Mouse (Mus musculus): ENCODE results near the gene Agtrap. TPM values are rescaled to one million over a fixed set of nuclear protein-coding genes. Genes with fewer than 3 reads are reported as not detected.
"Not testable (repeated sequence)": the region's sequence is repeated elsewhere in the genome, so short reads cannot be mapped to it uniquely, and the experiment has no call there.

Agtrap gene
- total RNA-seq, 2 experiments from 2014 or later = 76.6 to 96.6 TPM

DNA sequence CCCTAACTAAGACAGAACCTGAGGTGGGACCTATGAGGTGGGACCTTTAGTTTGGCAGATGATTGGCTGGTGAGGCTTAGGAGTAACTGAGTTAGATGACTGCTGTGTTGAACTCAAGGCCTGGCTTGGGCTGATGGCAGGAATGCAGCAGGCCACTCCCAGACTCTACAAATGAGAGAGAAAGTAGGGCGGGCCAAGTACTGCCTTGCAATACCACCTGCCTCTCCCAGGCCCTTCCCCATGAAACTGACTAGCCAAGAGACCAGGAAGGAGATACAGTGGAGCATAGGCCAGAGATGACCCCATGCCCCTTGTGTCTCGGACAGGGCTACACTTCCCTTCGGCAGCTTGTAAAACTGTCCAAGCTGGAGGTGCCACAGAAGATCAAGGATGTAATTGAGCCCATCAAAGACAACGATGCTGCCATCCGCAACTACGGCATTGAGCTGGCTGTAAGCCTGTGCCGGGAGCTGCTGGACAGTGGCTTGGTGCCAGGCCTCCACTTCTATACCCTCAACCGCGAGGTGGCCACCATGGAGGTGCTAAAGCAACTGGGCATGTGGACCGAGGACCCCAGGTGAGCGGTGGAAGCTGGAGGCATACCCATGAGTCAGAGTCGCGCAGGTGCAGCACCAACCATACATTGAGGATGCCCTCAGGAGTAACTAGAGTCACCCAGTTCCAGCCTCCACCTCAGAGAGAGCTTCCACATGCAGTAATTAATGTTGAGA lies 36.6 kb downstream of the Agtrap start:
- no peak for DNase-seq

DNA sequence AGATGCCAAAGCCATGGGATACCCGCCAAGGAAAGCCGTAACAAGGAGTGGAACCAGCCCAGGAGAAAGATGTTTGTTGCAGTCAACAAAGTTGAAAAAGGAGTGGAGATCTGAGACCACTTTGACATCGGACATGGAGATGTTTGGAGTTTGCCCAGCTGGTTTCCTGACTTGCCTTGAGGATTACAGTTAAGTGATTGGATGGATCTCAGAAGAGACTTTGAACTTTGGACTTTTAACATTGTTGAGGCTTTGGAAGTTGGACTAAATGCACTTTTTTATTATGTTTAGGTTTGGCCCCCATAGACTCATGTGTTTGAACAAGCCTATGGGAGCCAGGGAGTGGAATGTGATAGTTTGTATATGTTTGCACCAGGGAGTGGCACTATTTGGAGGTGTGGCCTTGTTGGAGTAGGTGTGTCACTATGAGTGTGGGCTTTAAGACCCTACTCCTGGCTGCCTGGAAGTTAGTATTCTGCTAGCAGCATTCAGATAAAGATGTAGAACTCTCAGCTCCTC lies 37.4 kb downstream of the Agtrap start:
- not testable (repeated sequence) for DNase-seq

DNA sequence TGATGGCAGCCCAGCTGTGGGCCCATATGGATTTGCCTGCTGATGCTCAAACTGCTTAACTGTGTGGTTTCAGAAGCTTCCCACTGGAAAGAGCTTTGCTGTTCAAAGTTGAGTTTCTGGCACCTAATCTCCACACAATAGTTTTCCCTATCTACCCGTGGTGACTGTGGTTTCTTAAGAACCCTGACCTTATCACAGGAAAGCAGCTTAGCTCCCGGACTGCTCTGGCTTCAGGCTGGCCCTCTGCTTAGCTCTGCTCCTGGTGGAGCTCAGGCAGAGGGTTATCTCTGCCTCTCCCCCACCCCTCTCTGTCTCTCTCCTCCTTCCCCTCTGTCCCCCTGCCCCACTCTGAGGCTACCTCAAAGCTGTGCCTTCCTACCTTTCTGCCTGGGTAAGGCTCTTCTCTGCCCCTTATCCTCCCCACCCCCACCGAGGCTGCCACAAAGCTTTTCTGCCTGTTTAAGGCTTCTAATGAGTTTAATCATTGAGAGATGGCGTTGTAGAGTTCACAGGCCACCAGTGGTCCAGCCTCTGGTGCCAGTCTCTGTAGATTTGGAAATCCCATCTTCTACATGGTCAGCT lies 41.3 kb downstream of the Agtrap start:
- DNase-seq = no peak

DNA sequence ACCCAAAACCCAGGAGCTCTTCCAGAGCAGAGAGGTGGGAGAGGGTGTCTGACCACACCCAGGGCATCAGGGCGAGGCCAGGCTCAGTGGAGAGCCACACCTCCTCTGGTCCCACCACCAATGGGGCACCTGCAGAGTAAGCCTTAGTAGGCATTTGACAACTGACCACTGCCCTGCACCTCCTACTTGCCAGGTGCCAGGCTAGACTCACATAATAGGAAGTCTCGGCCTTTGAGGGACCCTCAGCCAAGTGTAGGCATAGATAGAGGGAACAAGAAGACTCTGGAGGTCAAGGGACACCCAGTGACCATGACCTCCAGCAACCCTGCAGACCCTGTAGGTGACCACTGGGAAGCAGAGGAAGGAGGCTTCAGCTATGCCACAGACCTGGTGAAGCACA lies 43.7 kb downstream of the Agtrap start:
- DNase-seq = no peak

DNA sequence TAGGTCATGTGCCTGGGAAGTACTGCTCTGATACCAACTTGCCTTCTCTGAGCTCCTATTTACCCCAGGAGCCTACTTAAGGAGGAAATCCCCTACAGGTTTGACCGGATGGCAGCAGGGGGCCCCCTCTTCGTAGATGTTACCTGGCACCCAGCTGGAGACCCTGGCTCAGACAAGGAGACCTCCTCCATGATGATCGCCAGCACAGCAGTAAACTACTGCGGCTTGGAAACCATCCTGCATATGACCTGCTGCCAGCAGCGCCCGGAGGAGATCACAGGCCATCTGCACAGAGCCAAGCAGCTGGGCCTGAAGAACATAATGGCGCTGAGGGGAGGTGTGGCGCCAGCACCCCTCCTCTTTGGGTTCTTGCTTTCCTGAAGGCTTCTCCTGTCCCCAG lies 44.5 kb downstream of the Agtrap start:
- not testable (repeated sequence) for DNase-seq

DNA sequence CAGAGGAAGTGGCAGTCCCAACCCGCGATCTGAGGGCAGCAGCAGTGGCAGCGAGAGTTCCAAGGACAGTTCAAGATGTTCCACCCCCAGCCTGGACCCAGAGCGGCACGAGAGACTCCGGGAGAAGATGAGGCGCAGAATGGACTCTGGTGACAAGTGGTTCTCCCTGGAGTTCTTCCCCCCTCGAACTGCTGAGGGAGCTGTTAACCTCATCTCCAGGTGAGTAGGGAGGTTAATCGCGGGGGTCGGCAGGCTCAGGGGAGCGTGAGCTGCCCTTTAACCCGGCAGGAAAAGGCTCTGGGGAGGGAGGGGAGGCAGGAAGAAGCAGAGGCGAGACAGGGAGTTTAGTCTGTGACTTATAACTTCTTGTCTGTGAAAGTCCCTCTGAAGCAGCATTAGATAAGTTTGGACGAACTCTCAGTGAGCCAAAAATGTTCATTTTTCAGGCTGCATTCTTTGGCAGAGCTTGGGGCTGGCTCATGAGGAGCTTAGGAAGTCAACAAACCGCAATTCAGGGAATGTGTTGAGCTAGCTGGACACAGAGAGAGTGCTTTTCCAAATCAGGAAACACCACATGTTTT lies 46.1 kb downstream of the Agtrap start:
- peak; percentile 40 to 68 for DNase-seq

DNA sequence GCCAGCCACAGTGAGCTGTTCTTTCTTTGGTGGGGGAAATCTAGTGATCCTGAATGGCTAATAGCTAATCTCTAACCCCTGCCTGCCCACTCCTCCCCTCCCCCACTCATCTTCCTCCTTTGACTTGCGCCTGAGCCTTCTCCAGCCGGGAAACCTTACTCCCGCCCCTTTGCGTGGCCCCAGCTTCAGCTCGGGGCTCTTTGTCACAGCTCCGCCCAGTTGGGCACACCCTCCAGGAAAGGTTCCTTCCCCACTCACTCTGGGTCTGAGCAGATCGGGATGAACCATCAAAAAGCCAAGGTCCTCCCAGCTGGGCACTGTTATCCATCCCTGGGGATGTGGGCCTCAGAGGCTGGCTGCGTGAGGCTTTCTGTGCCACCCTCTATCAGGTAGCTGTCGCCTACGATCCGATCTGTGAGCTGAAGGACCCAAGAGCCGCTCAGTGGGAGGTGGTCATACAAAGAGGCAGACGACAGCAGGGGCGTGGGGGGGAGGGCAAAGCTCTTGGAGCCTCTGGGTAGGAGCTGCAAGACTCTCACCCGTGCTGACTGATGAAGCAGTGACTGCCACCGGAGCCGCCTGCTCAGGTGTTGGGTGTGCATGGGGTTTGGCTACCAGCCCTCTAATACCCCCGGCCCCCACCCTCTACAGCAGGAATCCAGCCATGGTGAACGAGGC lies 46.8 kb downstream of the Agtrap start:
- DNase-seq = peak; percentile 88 to 92

DNA sequence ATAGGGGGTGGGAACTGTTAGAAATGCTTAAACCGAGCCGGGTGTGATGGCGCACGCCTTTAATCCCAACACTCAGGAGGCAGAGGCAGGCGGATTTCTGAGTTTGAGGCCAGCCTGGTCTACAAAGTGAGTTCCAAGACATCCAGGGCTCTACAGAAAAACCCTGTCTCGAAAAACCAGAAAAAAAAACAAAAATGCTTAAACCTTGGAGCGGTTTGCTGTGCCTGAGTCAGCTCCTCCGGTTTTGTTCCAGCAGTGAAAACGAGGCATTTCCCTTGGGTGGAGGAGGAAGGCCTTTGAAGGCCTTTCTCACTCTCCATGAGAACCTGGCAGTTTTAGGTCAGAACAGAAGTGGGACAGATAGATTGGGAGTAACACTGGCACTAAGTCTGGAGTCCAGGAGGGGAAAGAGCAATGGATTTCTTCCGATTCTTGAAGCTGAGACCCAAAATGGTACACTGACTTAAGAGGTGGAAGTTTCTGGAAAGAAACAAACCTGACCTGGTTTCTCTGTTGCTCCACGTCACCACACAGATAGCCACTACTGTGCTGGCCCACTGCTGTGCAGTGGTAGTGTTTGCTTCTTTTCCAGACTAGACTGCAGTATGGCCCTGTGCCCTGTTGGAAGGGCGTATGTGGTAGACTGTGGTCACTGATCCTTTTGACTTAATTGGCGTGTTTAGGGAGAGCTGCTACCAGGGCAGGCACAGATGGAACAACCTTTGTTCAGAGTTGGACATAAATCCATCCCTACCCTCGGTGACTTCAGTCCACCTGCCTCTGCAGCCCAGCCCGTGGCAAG lies 47.6 kb downstream of the Agtrap start:
- DNase-seq = peak; percentile 35 to 44

DNA sequence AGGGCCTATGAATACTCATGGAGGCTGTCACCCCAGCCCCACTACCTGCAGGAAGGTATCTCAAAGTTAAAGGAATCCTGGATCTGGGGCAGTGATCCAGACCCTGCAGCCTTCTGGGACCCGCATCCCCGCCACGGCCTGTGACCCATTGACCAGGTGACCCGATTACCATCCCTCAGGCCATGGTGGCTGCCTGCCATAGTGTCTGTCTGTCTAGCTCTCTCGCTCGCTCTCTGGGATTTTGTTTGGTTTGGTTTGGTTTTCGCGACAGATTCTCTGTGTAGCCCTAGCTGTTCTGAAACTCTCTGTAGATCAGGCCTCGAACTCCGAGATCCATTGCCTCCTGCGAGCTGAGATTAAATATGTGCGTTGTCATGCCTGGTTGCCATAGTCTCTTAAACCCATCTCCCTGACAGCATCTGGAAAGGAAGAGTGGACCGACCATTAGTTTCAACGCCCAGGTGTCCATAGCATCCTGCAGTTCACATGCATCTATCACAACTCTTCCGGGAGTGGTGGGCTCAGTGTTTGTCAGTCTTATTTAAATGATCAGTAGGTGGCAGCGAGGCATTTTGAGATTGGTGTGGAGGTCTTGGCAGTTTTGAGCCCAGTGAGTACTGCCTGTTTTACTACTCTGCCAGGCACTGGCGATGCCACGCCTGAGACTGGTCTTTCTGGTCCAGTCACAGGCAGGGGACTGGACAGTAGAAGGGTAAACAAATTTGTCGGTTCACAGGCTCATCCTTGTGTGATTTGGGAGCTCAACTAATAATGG lies 48.4 kb downstream of the Agtrap start:
- peak in 1 of 2 experiments; percentile 71 for DNase-seq

DNA sequence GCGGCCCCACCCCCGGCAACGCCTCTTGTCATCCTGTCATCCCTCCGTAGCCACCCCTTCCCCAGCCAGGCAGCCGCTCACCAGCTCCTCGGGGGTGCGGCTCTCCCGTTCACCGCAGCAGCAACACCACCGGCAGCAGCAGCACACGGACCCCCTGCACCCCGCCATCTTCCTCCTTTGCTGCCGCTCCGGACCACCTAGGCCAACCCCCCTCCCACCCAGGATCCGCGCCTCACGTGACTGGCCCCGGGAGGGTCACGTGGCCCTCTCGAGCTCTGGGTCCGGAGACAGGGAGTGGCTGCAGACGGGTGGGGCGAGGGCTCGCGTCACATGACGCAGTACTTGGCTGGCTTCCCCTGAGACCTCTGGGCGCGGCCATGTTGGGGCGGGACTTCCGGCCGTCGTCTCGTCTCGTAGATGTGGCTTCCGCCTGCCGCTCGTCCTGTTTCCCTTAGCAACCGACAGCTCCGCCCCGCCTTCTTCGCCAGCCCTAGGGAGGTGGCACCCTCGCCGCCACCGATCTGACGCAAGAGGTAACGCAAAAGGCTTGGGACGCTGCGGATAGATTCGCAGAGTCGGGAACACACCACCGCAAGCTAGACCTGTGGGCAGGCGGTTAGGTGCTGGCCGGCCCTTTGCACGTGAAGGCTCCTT lies 49.1 kb downstream of the Agtrap start, which contains the start of the genes Clcn6 and Mthfr:
TSS of gene Clcn6 (minus strand) at position 222 of the 654 bp plus-strand sequence.
TSS of gene Mthfr (plus strand) at position 478 of the 654 bp plus-strand sequence.
- DNase-seq = peak; percentile 99 to 100

DNA sequence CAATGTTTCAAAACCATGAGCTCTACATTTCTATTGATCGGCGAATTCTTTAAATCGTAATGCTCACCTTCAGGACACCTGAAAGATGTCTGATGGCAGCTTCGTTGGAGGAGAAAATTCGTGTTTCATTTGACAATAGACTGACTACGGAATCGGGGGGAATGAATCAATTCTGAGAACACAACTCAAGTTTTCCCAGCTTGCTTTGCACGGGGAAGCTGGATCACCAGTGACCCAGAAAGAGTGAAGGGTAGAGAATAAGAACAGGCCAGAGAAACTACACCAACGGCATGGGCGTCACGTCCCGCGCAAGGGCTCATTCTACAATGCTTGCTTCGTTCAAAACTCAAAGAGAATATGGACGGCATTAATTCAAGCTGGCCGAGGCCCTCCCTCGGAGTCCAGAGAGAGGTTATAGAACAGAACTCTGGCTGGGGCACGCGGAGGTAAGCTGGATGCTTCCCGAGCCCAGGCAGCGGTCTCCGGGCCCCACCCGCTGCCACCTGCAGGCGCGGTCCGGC lies 49.7 kb downstream of the Agtrap start:
- DNase-seq = no peak

DNA sequence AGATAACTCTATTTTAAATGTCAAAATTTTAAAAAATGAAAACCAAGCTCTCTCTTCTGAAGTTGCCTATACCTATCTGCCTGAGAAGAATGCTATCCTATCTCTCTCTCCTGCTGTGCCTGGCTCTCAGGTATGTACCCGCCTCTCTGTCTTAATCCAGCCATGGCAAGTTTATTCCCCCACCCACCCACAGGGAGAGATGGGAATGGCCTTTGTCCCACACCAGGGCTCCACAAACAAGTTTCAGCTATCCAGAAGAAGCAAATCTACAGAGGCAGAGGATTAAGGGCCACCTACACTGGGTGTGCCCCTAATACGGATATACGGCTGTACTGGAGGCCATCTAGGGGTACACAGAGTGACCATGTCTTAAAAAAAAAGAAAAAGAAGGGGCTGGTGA lies 52.4 kb downstream of the Agtrap start:
- DNase-seq = no peak

DNA sequence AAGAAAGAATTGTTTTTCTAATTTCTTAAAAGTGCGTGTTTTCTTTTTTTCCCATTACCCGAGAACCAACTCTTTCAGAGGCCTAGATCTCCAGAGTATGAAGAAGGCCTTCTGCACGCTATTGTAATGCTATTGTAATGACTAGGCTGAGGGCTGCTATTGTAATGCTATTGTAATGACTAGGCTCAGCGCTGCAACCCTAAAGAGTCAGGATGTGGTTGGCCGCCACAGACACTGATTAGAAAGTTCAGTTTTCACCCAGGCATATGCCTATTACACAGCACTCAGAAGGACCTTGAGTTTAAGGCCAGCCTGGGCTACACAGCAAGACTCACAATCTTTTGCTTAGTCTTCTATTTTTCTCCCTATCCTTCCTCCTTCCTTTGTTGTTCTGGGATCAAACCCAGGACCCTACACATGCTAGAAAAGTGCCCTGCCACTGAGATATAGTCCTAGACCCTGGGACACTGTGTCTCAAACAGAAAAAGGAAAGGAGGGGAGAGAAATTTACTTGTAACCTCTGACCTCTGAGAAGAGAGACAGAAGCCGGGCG lies 53.9 kb downstream of the Agtrap start:
- DNase-seq = no peak

DNA sequence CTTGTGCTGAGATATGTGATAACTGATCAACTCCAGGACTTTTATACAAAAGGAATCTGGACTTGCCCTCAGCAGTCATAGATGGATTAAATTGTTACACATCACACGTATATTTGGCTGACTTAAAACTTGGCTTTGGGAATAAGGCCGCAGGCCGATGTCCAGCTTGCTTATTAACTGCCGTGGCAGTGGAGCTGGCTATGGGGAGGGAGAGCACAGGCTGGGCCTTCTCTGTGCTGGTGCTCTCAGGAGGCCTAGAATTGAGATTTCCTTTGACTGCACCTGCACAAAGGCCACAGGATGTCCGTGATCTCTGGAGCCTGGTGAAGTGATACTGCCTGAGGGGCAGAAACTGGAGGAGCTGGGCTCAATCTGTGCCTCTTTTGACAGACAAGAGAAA lies 57.3 kb downstream of the Agtrap start:
- no peak for DNase-seq

DNA sequence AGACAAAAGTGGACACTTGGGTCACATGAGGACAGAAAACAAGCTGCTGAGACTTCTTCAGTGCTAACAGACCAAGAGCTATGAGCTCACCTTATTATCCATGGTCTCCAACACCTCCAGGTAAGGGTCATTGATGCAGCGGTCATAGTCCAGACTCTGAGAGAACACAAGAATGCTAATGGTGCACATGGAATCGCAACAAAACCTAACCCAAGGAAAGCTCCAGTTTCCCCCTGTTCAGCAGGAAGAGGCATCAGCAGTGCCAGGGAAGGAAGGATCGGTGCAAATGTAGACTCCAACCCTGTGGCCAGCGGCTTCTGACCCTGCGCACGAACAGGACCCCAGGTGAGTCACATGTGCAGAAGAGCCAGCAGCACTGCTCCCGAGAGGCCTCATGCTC lies 58.5 kb downstream of the Agtrap start:
- DNase-seq = no peak

Data from adrenal gland, postnatal 36 days (tissue).